Mouse (Mus musculus): ENCODE measurements at regions not wholly inside any gene's neighbourhood (a gene's known extent, or its start where the extent isn't known, plus 50 kb on each side); places are given as distances from the start of the nearest gene placed in this dataset.

GRCm38 (mm10) chr6:143499259-143500043 lies 332.4 kb downstream of the Etnk1 start:
- TF ChIP-seq CTCF (IDR thresholded peaks at IDR 0.05; ENCODE audit: low read depth) (no peak), EP300 (IDR thresholded peaks at IDR 0.05; ENCODE audit: low read depth) (no peak)

Measured in liver, postnatal 0 days (tissue).